Mouse (Mus musculus): ENCODE data around the gene Psmb6. TPM values are rescaled to one million over a fixed set of nuclear protein-coding genes. Genes with fewer than 3 reads are reported as not detected.

The Psmb6 gene
- 100 to 1,000 TPM; 218 to 249 (median 234) TPM for total RNA-seq (2022)

DNA sequence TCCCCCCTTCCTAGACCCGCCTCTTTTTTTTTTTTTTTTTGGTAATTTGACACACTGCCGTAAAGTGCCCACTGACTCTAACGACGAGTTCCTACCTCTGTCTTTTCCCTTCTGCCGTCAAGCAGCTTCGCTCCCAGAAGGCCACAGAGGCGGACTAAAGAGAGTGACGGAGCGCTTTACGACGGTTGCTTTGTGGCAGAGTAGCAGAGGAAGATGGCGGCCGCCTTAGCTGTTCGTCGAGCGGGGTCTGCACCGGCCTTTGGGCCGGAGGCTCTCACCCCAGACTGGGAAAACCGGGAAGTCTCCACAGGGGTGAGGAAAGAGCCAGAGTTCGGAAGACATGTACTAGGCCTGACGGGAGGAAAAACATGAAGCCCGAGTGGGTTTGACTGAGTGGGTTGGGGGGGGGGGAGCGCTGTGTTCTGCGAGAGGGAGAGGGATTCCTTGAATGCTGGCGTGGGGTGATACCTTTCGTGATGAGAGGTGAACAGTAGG, at the start of gene Psmb6:
Gene Psmb6 (plus strand): TSS at position 184 of the 495 bp plus-strand sequence.
- DNase-seq (ENCODE audit: low spot score): peak; percentile 95

DNA sequence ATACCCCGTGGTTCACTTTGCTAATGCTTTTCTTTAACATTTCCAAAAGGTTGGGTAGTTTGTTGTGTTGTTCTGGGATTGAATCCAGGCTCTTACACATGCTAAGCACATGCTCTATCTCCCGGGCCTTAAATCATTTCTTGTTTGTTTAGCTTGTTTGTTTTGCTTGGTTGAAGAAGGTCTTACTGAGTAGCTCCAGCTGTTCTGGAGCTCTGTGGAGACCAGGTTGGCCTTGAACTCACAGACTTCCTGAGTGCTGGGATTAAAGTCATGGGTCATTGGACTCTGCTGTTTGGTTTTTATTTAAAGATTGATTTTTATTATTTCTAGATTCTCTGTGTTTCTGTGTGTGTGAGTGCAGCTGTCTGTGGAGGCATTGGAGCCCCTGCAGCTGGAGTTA, 39.7 kb upstream of the Psmb6 start:
- no peak for DNase-seq (ENCODE audit: low spot score)

- peak; percentile 51 for DNase-seq (ENCODE audit: low spot score)
These were observed 37.4 kb upstream of the Psmb6 start for GRCm38 (mm10) chr11:70487816-70488215.

DNA sequence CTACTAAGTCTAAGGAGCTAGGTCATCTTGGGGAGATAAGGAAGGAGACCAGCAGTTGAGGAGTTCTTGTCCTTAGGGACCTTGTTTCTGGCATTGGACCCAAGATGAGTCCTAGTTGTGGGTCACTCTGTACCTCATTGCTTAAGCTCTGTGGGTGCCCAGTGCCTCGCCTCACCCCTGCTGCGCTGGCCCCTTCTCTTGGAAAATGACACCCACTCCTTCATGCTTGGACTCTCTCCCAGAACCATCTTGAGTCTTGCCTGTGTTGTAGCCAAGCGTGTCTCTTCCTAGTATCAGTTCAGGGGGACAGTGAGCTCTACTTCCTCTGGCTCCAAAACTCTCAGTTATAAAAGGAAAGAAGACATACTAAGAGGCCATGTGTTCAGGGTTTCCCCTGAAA, 36.0 kb upstream of the Psmb6 start:
- no peak for DNase-seq (ENCODE audit: low spot score)

- DNase-seq (ENCODE audit: low spot score): no peak
These were observed 35.5 kb upstream of the Psmb6 start for GRCm38 (mm10) chr11:70489684-70490083.

- DNase-seq (ENCODE audit: low spot score): no peak
These were observed 25.3 kb upstream of the Psmb6 start for GRCm38 (mm10) chr11:70499566-70500475.

DNA sequence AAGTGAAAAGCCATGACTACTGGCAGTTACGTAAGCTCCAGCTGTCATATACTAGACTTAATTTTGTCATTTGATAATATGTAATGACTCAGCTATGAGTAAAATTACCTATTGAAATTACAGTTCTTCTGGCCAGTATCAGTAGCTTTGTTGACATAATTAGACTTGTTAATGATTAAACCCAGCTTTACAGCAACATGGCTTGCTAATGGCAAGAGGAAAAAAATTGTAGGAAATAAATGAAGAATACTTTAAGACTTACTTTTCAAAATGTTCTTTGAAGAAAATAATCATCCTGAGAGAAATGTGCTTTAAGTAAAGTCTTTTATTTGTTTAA, 24.7 kb upstream of the Psmb6 start:
- DNase-seq (ENCODE audit: low spot score): no peak

DNA sequence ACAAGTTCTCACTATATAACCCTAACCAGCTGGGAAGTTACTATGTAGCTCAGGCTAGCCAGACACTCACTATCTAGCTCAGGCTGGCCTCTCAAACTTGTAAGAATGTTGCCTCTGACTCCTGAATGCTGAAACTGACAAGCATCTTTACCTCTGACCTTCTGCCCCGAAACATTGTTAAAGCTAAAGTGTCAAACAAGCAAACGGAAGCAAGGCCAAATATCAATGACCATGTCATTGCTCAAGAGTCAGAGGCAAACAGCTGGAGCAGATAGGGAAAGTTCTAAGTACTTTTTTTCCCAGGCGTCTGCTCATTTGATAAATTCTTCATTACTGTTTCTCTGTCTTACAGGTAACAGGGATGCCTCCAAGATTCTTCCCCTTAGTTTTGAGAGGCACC, 23.1 kb upstream of the Psmb6 start:
- DNase-seq (ENCODE audit: low spot score): no peak

DNA sequence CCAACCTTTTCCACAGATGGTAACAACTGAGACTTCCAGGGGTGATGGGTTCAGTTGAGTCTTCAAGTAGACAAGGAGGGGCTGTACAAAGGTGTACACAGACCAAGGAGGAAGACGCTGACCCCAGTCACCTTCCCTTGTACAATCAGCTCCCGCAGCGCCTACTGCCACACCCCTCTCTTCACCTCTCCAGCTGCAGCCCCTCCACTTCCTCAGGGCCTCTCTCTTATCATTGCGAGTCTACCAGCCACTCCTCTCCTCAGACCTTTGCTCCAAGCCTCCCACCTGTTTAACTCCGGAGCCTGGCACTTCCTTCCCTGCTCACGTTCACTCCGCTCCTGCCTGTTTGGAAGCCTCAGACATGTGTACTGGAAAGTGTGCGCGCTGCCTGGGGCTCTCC, 20.2 kb upstream of the Psmb6 start, which contains the start of gene Tm4sf5:
Gene Tm4sf5 (plus strand): TSS at position 275 of the 400 bp plus-strand sequence.
- no peak for DNase-seq (ENCODE audit: low spot score)

DNA sequence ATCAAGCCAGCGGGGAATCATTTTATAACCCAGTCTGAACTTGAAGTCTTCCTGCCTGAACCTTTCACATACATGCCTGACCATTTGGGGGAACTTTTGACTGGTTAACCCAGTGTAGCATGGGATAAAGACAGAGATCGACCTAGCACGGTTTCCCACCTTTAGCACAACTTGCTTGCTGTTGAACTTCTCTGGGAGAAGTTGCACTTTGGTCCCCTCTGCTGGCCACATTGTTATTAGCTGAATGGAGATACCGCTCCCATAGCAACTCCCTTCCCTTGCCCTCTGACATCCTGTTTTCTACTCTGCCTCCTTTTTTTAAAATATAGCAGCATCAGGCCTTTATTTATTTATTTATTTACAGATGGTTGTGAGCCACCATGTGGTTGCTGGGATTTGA, 18.8 kb upstream of the Psmb6 start:
- peak; percentile 84 for DNase-seq (ENCODE audit: low spot score)

DNA sequence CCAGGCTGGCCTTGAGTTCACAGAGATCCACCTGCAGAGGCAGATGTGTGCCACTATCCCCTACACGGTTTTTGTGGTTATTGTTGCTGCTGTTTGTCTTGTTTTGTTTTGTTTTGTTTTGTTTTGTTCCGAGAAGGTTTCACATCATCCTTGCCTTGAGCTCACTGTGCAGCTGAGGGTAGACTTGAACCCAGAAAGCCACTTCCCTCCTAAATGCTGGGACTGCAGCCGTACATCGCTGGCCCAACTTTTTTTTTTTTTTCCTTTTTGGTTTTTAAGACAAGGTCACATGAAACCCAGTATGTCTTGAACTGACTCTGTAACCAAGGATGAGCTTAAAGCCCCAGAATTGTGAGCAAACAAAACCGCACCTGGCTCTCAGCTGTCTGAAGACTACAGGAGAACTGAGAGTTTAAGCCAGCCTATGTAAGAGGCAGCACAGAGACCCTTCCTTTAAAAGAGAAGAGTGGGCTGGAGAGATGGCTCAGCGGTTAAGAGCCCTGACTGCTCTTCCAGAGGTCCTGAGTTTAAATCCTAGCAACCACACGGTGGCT, 18.1 kb upstream of the Psmb6 start:
- DNase-seq (ENCODE audit: low spot score): no peak

DNA sequence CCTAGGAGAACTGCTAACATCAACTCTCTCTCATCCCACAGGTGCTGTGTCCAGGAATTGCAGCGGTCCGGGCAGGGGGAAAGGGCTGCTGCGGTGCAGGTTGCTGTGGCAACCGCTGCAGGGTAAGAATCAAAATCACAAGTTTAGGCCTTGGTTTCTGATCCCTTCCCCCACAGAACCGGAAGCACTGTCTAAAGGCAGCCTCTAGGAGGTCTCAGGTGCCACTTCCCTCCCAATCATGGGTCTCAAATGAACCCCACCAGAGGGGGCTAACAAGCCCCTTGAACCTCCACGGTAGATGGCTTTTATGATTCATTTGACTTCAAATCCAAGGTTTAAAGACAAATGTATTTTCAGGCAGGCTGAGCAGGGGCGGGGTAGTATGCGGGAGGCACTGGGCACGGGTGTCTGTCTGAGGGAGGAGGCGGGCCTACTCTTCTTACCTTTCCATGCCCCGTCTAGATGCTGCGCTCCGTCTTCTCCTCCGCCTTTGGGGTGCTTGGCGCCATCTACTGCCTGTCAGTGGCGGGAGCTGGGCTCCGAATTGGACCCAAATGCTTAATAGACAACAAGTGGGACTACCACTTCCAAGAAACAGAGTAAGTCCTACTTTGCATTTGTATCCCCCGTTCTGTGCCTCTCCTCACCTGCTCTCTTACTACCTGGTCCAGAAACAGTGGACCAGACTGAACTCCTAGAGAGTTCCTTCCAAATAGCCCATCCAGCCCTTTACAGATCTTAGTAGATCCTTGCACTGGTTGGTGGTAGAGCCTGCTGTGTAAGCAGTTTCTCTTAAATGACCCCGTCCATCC, 15.2 kb upstream of the Psmb6 start:
- DNase-seq (ENCODE audit: low spot score): no peak

DNA sequence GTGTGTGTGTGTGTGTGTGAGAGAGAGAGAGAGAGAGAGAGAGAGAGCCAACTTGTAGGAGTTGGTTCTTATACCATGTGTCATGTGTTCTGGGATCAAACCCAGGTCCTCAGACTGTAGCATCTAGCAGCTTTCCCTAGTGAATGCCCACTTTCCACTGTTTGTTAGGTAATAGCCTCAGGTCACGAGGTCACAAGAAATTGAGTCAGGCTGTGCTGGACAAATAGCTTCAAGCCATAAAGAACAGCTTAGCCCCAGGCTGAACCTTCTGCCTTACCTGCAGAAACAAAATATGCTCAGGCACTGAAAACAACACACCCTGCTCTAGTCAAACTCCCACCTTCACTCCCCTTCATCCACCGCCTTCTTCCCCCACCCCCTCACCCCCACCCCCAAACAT, 13.9 kb upstream of the Psmb6 start:
- no peak for DNase-seq (ENCODE audit: low spot score)

DNA sequence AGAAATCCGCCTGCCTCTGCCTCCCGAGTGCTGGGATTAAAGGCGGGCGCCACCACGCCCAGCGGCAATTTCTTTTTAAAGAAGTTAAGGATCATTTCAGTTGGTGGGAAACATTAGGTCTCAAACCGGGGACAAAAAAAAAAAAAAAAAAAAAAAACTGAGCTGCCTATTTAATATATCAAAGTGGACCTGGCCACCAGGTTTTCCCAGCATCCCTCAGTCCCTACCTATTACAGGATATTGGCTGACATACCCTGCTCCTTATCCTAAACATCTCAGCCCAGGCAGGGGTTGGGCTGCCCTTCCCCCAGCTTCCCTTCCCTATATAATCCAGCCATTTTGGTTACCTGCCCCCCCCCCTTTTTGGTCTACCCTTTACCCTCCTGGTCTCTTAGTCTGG, 13.3 kb upstream of the Psmb6 start:
- no peak for DNase-seq (ENCODE audit: low spot score)

GRCm38 (mm10) chr11:70512709-70513342, 12.3 kb upstream of the Psmb6 start:
- DNase-seq (ENCODE audit: low spot score): no peak

- no peak for DNase-seq (ENCODE audit: low spot score)
These were observed 11.6 kb upstream of the Psmb6 start for GRCm38 (mm10) chr11:70513520-70513919.

DNA sequence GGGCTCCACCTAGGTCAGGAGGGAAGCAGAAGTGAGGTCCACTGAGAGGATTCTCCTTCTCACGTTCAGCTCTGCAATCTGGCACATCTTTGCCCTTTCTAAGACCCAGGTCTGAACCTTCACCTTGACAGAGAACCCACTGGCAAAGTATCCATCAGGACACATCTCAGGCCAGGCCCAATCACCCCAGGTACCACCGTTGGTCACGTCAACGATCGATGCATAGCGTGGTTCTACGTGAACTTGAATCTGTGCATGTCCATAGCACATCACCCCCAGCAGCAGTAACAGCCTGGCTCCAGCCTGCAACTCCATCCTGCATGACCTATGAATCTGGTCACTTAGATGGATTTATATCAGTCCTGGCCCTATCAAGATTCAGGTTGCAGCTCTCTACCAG, 10.9 kb upstream of the Psmb6 start, which contains the start of gene Vmo1:
Gene Vmo1 (minus strand): TSS at position 329 of the 400 bp plus-strand sequence.
- DNase-seq (ENCODE audit: low spot score): no peak

GRCm38 (mm10) chr11:70516352-70516751, 8.8 kb upstream of the Psmb6 start:
- peak; percentile 60 for DNase-seq (ENCODE audit: low spot score)

- DNase-seq (ENCODE audit: low spot score): no peak
These were observed 6.7 kb upstream of the Psmb6 start for GRCm38 (mm10) chr11:70518436-70518835.

- DNase-seq (ENCODE audit: low spot score): no peak
These were observed 6.2 kb upstream of the Psmb6 start, which contains the start of gene Gltpd2 for GRCm38 (mm10) chr11:70518923-70519322. Gene Gltpd2, plus strand, starts transcription at chr11:70519196.

GRCm38 (mm10) chr11:70520178-70520769, 4.9 kb upstream of the Psmb6 start:
- peak; percentile 33 for DNase-seq (ENCODE audit: low spot score)

All from heart, adult 8-10 months (tissue).